Mouse (Mus musculus) lung, postnatal 0 days (tissue): ENCODE data around the gene Ckap5. TPM values are rescaled to one million over a fixed set of nuclear protein-coding genes. Genes with fewer than 3 reads are reported as not detected.

ENCODE experiments used
- ATAC-seq: fragments of 200-750 bp; cut with Nextera tagmentation; 2 replicates; pipeline ENCODE4 v1.8.0; 2017; ENCODE audit warnings: moderate library complexity
- DNase-seq: peaks from one replicate; pipeline ENCODE4 v3.0.0-alpha.2; 2016; ENCODE audit warnings: low spot score
- H3K27ac ChIP-seq: fragments of 300-500 bp; sonication (generic); 2 replicates; pipeline ENCODE4 v1.5.1; 2014; ENCODE audit warnings: antibody characterized with exemption, mild to moderate bottlenecking, low read length, mixed read lengths
- H3K27me3 ChIP-seq: fragments of 300-500 bp; sonication (generic); replicated peaks from 2 replicates; pipeline ENCODE4 v1.6.1; 2014; ENCODE audit warnings: low read length, mixed read lengths; ENCODE audit not compliant: insufficient read depth
- H3K36me3 ChIP-seq: fragments of 300-500 bp; sonication (generic); 2 replicates; pipeline ENCODE4 v1.6.1; 2014; ENCODE audit warnings: low read length, mixed read lengths; ENCODE audit not compliant: insufficient read depth
- H3K4me1 ChIP-seq: fragments of 300-500 bp; sonication (generic); 2 replicates; pipeline ENCODE4 v1.6.1; 2014; ENCODE audit warnings: antibody characterized with exemption, low read depth, low read length, mixed read lengths; ENCODE audit not compliant: insufficient read depth
- H3K4me2 ChIP-seq: fragments of 300-500 bp; sonication (generic); replicated peaks from 2 replicates; pipeline ENCODE4 v1.6.1; 2014; ENCODE audit warnings: low read depth, mild to moderate bottlenecking, low read length, moderate library complexity, mixed read lengths
- H3K4me3 ChIP-seq: fragments of 300-500 bp; sonication (generic); 2 replicates; pipeline ENCODE4 v1.5.1; 2014; ENCODE audit warnings: low read depth, low read length
- H3K9ac ChIP-seq: fragments of 300-500 bp; sonication (generic); replicated peaks from 2 replicates; pipeline ENCODE4 v1.6.1; 2014; ENCODE audit warnings: low read depth, mild to moderate bottlenecking
- H3K9me3 ChIP-seq: fragments of 300-500 bp; sonication (generic); 2 replicates; pipeline ENCODE4 v1.6.1; 2016; ENCODE audit warnings: low read length, mixed read lengths
- CTCF ChIP-seq: IDR thresholded peaks from 2 replicates; pipeline ENCODE4 v1.5.1; 2016; ENCODE audit warnings: antibody characterized with exemption, mild to moderate bottlenecking
- EP300 ChIP-seq: IDR thresholded peaks from 2 replicates; pipeline ENCODE4 v1.6.1; 2016; ENCODE audit warnings: antibody characterized with exemption, mild to moderate bottlenecking, control low read depth
- WGBS: fragments of 180-500 bp; shearing (Covaris S2); extraction: QIAGEN DNeasy Blood & Tissue Kit; methylation state at CpG from one replicate; pipeline ENCODE4 v1.1.7; 2014; 5-methylcytosine and 5-hydroxymethylcytosine counted together
- polyA plus RNA-seq: library from polyadenylated mRNA; unstranded; fragments of >200 nt; fragmentation: Nextera tagmentation; extraction: Ambion mirVana; gene quantifications from 2 replicates; pipeline ENCODE4 v1.2.1, GENCODE M21; 2015

The Ckap5 gene
- polyA plus RNA-seq, 1 experiment from 2014 or later: 25.9 TPM

DNA sequence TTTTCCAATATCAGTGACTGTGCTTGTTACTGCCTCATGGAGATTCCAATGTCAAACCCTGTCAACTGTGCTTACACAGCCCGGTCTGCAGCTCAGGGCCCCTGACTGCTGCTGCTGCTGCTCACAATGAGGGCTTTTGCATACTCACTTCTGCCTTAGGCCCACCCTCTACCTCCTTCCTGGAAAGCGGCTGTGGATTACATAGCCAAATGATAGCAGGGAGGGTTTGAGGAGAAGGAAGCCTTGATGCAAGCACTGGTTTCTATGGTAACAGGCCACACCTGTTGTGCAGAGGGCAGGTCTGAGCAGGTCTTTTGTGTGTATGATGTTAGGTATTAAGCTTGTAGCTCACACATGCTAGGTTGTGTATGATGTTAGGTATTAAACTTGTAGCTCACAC lies 141.2 kb downstream of the Ckap5 start:
- Histone ChIP-seq H3K4me3 (no peak overlapping the region), H3K27me3 (no peaks in the 10 kb centered on the region), H3K27ac (no peak overlapping the region), H3K36me3 (peaks cover 46% of the 10 kb centered on the region), H3K4me2 (no peak overlapping the region), H3K9ac (no peak overlapping the region), H3K4me1 (no peaks in the 10 kb centered on the region), H3K9me3 (no peaks in the 10 kb centered on the region)
- no peak for DNase-seq
- peak; percentile 37 for ATAC-seq
- WGBS: 56% methylated on average over 2 of the region's 2 CpGs
- TF ChIP-seq CTCF (no peak), EP300 (no peak)

DNA sequence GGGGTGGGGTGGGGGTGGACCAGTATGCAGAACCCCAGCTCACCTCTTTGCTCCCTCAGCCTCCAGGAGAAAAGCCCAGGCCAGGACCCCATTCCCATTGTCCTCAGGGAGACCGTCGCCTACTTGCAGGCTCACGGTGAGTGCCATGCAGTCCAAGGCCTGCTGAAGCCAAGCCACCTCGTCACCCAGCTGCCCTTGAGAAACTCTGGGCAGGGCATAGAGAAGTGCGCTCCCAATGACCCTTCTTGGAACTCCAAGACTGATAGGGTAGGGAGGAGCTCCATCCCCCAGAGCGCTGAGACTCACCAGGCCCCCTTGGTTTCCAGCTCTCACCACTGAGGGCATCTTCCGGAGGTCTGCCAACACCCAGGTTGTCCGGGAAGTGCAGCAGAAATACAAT lies 142.8 kb downstream of the Ckap5 start:
- peaks cover 32% of the 10 kb centered on the region for H3K36me3 ChIP-seq
- H3K27ac ChIP-seq: no peak overlapping the region
- WGBS: 89% methylated on average over 8 of the region's 8 CpGs
- ATAC-seq: no peak
- no peak overlapping the region for H3K4me3 ChIP-seq
- H3K27me3 ChIP-seq: no peaks in the 10 kb centered on the region
- DNase-seq: no peak
- no peak overlapping the region for H3K9ac ChIP-seq
- H3K4me1 ChIP-seq: no peaks in the 10 kb centered on the region
- no peak for TF ChIP-seq CTCF
- TF ChIP-seq EP300: no peak
- H3K9me3 ChIP-seq: no peaks in the 10 kb centered on the region
- H3K4me2 ChIP-seq: no peak overlapping the region

DNA sequence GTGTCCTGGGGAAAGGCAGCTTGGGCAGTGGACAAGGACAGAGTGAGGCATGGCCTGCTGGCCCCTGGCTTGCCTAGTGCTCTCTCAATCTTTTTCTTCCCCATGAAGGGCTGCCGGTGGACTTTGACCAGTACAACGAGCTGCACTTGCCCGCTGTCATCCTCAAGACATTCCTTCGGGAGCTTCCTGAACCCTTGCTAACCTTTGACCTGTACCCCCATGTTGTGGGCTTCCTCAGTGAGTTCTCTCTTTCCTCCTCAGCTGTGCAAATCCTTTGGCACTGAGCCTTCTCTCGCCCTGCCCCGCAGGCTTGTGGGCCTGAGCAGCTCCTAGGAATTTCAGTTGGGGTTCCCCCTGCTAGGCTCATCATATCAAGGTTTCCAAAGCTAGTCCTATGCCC lies 143.5 kb downstream of the Ckap5 start:
- Histone ChIP-seq H3K9ac (no peak overlapping the region), H3K36me3 (peaks cover 39% of the 10 kb centered on the region), H3K27me3 (no peaks in the 10 kb centered on the region), H3K4me3 (no peak overlapping the region), H3K9me3 (no peaks in the 10 kb centered on the region), H3K27ac (no peak overlapping the region), H3K4me1 (no peaks in the 10 kb centered on the region), H3K4me2 (no peak overlapping the region)
- TF ChIP-seq CTCF (no peak), EP300 (no peak)
- no peak for ATAC-seq
- 85% methylated on average over 6 of the region's 6 CpGs for WGBS
- DNase-seq: no peak

Other genes with a start within 250 kb of the Ckap5 start
- gene 1110051M20Rik, start 82.1 kb upstream of the Ckap5 start, polyA plus RNA-seq: 27.0 and 38.9 TPM in 2 replicates
- gene Lrp4, start 69.3 kb upstream of the Ckap5 start, polyA plus RNA-seq: 18.9 TPM in 2 replicates
- 0.49 and 0.63 TPM in 2 replicates for gene F2, start 109.7 kb downstream of the Ckap5 start, polyA plus RNA-seq
- gene Zfp408, start 123.0 kb downstream of the Ckap5 start, polyA plus RNA-seq: 4.7 and 5.2 TPM in 2 replicates
- 151 and 163 TPM in 2 replicates for gene Arhgap1, start 123.1 kb downstream of the Ckap5 start, polyA plus RNA-seq
- 23.1 and 26.2 TPM in 2 replicates for gene Atg13, start 183.8 kb downstream of the Ckap5 start, polyA plus RNA-seq
- 11.5 and 12.2 TPM in 2 replicates for gene Harbi1, start 184.1 kb downstream of the Ckap5 start, polyA plus RNA-seq
- gene Ambra1, start 203.4 kb downstream of the Ckap5 start, polyA plus RNA-seq: 7.1 and 7.3 TPM in 2 replicates